ENCODE assay signal across 11 mouse cellular contexts in the genomic region with DNA sequence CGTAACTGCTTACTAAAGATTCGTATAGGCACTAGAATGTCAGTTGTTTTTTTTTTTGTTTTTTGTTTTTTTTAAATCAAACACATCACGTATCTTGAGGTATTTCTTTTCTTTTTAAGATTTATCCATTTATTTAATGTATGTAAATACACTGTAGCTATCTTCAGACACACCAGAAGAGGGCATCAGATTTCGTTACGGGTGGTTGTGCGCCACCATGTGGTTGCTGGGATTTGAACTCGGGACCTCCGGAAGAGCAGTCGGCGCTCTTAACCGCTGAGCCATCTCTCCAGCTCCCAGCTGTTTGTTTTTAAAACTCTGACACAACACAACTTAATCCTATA. TPM values are rescaled to one million over a fixed set of nuclear protein-coding genes. Genes with fewer than 3 reads are reported as not detected.
DNase-seq lines count a peak whose midpoint lies in the region; ATAC-seq and TF ChIP-seq lines count a peak whose summit lies in the region.
"Not testable (repeated sequence)": the region's sequence is repeated elsewhere in the genome, so short reads cannot be mapped to it uniquely, and the experiment has no call there.
"Had no signal": no experiment of that assay in that cellular context is flagged by ENCODE, and none has a peak within 500 bp of the region (broad histone marks: within the 10 kb centered on the region; RNA-seq: fewer than 3 reads in every experiment).

No protein-coding gene starts in this region.

- WGBS in embryonic facial prominence, embryonic 14.5 days, result 12% methylated on average over 11 of the region's 11 CpGs
- 11% methylated on average over 11 of the region's 11 CpGs for WGBS in heart, adult 2 months
- 14% methylated on average over 11 of the region's 11 CpGs for WGBS in hindbrain, embryonic 14.5 days
- 12% methylated on average over 11 of the region's 11 CpGs for WGBS in liver, embryonic 15.5 days (ENCODE audit: insufficient replicate concordance)
- WGBS in midbrain, embryonic 13.5 days, result 14% methylated on average over 11 of the region's 11 CpGs
- 9% methylated on average over 11 of the region's 11 CpGs for WGBS in spleen, adult 2 months

- TF ChIP-seq POLR2A in heart, adult 2 months (IDR thresholded peaks at IDR 0.05; ENCODE audit: insufficient read depth, low read depth, low read length); spleen, adult 2 months (IDR thresholded peaks at IDR 0.05; ENCODE audit: low read depth, low read length): not testable (repeated sequence)

- peak; percentile 84 for DNase-seq in 416B (ENCODE audit: low read depth)
- not testable (repeated sequence) for DNase-seq in embryonic facial prominence, embryonic 14.5 days (ENCODE audit: low spot score); heart, adult 2 months; hindbrain, embryonic 14.5 days (ENCODE audit: low spot score); layer of hippocampus, adult 2 months (ENCODE audit: low spot score in 2 of 2); spleen, adult 2 months (ENCODE audit: low read depth in 1 of 2, low spot score in 2 of 2)

- intact Hi-C loops in heart, adult 2 months (cut with DNase I), result not testable (repeated sequence)

- not testable (repeated sequence) for H3K27me3 ChIP-seq in embryonic facial prominence, embryonic 14.5 days (replicated peaks; ENCODE audit: control insufficient read depth, insufficient read depth, low read length); heart, adult 2 months (ENCODE audit: control insufficient read depth, insufficient read depth, low read length); spleen, adult 2 months (ENCODE audit: control insufficient read depth, insufficient read depth, low read length)
- H3K27me3 ChIP-seq in hindbrain, embryonic 14.5 days (ENCODE audit: control insufficient read depth, insufficient read depth, low read length), result peaks cover 33% of the 10 kb centered on the region
- H3K27me3 ChIP-seq in liver, embryonic 15.5 days, result peaks cover 65% of the 10 kb centered on the region
- H3K27me3 ChIP-seq in midbrain, embryonic 13.5 days, result peaks cover 42% of the 10 kb centered on the region

- peak overlapping the region; percentile 48 for H3K4me3 ChIP-seq in embryonic facial prominence, embryonic 14.5 days (ENCODE audit: low read depth, low read length)
- peak overlapping the region; percentile 46 for H3K4me3 ChIP-seq in heart, adult 2 months
- peak overlapping the region; percentile 36 for H3K4me3 ChIP-seq in hindbrain, embryonic 14.5 days (replicated peaks; ENCODE audit: low read length)
- H3K4me3 ChIP-seq in layer of hippocampus, adult 2 months, result peak overlapping the region; percentile 55
- H3K4me3 ChIP-seq in liver, embryonic 15.5 days (replicated peaks), result peak overlapping the region; percentile 53
- H3K4me3 ChIP-seq in midbrain, embryonic 13.5 days (replicated peaks), result peak overlapping the region; percentile 45
- peak overlapping the region; percentile 49 for H3K4me3 ChIP-seq in spleen, adult 2 months (ENCODE audit: extremely low read depth, insufficient read depth, insufficient read length)

- H3K4me1 ChIP-seq in embryonic facial prominence, embryonic 14.5 days (ENCODE audit: control insufficient read depth, insufficient read depth, low read length); heart, adult 2 months (ENCODE audit: control insufficient read depth, insufficient read depth, low read length); hindbrain, embryonic 14.5 days (replicated peaks; ENCODE audit: control insufficient read depth, insufficient read depth, low read length); midbrain, embryonic 13.5 days (replicated peaks): not testable (repeated sequence)
- H3K4me1 ChIP-seq in liver, embryonic 15.5 days (replicated peaks), result peaks cover 16% of the 10 kb centered on the region
- peaks cover 13% of the 10 kb centered on the region for H3K4me1 ChIP-seq in spleen, adult 2 months (ENCODE audit: control insufficient read depth, insufficient read depth, insufficient read length)

- not testable (repeated sequence) for H3K9me3 ChIP-seq in embryonic facial prominence, embryonic 14.5 days (ENCODE audit: control insufficient read depth, low read length); hindbrain, embryonic 14.5 days (ENCODE audit: control insufficient read depth, low read length); liver, embryonic 15.5 days (replicated peaks); midbrain, embryonic 13.5 days

- not testable (repeated sequence) for TF ChIP-seq EP300 in heart, adult 2 months (IDR thresholded peaks at IDR 0.05; ENCODE audit: insufficient read depth, low read depth, low read length)

- not testable (repeated sequence) for H3K79me2 ChIP-seq in heart, adult 2 months (replicated peaks; ENCODE audit: control insufficient read depth, insufficient read depth, low read length)

- H3K36me3 ChIP-seq in embryonic facial prominence, embryonic 14.5 days (ENCODE audit: control insufficient read depth, insufficient read depth, low read length); heart, adult 2 months (ENCODE audit: control insufficient read depth, insufficient read depth, low read length); hindbrain, embryonic 14.5 days (replicated peaks; ENCODE audit: control insufficient read depth, insufficient read depth); liver, embryonic 15.5 days (replicated peaks); midbrain, embryonic 13.5 days; spleen, adult 2 months (ENCODE audit: control insufficient read depth, insufficient read depth, low read length): not testable (repeated sequence)

- peak overlapping the region; percentile 92 for H3K4me2 ChIP-seq in embryonic facial prominence, embryonic 14.5 days (ENCODE audit: low read depth, low read length)
- peak overlapping the region; percentile 60 for H3K4me2 ChIP-seq in hindbrain, embryonic 14.5 days (replicated peaks)
- H3K4me2 ChIP-seq in liver, embryonic 15.5 days, result peak overlapping the region; percentile 76
- H3K4me2 ChIP-seq in midbrain, embryonic 13.5 days (replicated peaks), result peak overlapping the region; percentile 65

- ATAC-seq in embryonic facial prominence, embryonic 14.5 days (ENCODE audit: low read depth); hindbrain, embryonic 14.5 days (ENCODE audit: low FRiP score); liver, embryonic 15.5 days (ENCODE audit: insufficient read depth); midbrain, embryonic 13.5 days: not testable (repeated sequence)

- H3K9ac ChIP-seq in embryonic facial prominence, embryonic 14.5 days (ENCODE audit: low read depth, low read length), result peak overlapping the region; percentile 48; the same call in 1 of the 2 replicates
- H3K9ac ChIP-seq in heart, adult 2 months (ENCODE audit: low read depth, low read length), result peak overlapping the region; percentile 43; the same call in 1 of the 2 replicates
- not testable (repeated sequence) for H3K9ac ChIP-seq in hindbrain, embryonic 14.5 days; liver, embryonic 15.5 days
- H3K9ac ChIP-seq in midbrain, embryonic 13.5 days (replicated peaks), result 0 out of 2 replicates have a peak overlapping the region, but pooled peaks have one; percentile 23

- H3K27ac ChIP-seq in embryonic facial prominence, embryonic 14.5 days (replicated peaks; ENCODE audit: low read depth, low read length); heart, adult 2 months; hindbrain, embryonic 14.5 days; layer of hippocampus, adult 2 months; liver, embryonic 15.5 days (replicated peaks); midbrain, embryonic 13.5 days: not testable (repeated sequence)
- peak overlapping the region; percentile 50; the same call in 1 of the 2 replicates for H3K27ac ChIP-seq in spleen, adult 2 months (ENCODE audit: insufficient read depth, low read length)

- TF ChIP-seq CTCF in heart, adult 2 months (IDR thresholded peaks at IDR 0.05), result peak; percentile 57
- TF ChIP-seq CTCF in layer of hippocampus, adult 2 months (conservative IDR thresholded peaks at IDR 0.05), result peak; percentile 74
- not testable (repeated sequence) for TF ChIP-seq CTCF in spleen, adult 2 months (IDR thresholded peaks at IDR 0.05; ENCODE audit: extremely low read depth, insufficient read depth, insufficient read length, insufficient replicate concordance)

RNA-seq across cellular contexts. Expression of a gene that starts 0.3 kb away (rescaled TPM):
- 8.1 and 8.7 TPM in 2 replicates for polyA plus RNA-seq in embryonic facial prominence, embryonic 14.5 days (2014; fragmentation: Nextera tagmentation; extraction: Ambion mirVana)
- under 1 TPM; 0.09 to 0.13 TPM for total RNA-seq in heart, adult 2 months (2021)
- polyA plus RNA-seq in heart, adult 2 months (2012; rRNA removed), result 0.41 and 1.2 TPM in 2 replicates
- polyA plus RNA-seq in hindbrain, embryonic 14.5 days (2014; fragmentation: Nextera tagmentation; extraction: Ambion mirVana), result 0.86 and 1.2 TPM in 2 replicates
- under 1 TPM; 0.64 to 0.69 TPM for total RNA-seq in layer of hippocampus, adult 2 months (2021)
- polyA plus RNA-seq in liver, embryonic 15.5 days (2015; fragmentation: Nextera tagmentation; extraction: Ambion mirVana), result 0.22 and 0.32 TPM in 2 replicates
- polyA plus RNA-seq in midbrain, embryonic 13.5 days (2015; fragmentation: Nextera tagmentation; extraction: Ambion mirVana), result 0.44 and 0.86 TPM in 2 replicates
- 2.1 and 3.2 TPM in 2 replicates for polyA plus RNA-seq in spleen, adult 2 months (2012; rRNA removed)
- total RNA-seq: heart, postnatal 36 days had no signal

RNA-seq across cellular contexts. Expression of a gene that starts 8.9 kb away (rescaled TPM):
- 5.3 and 5.4 TPM in 2 replicates for polyA plus RNA-seq in embryonic facial prominence, embryonic 14.5 days (2014; fragmentation: Nextera tagmentation; extraction: Ambion mirVana)
- total RNA-seq in heart, adult 2 months (2021), result under 1 TPM; 0.20 to 0.57 TPM
- 0.35 and 0.50 TPM in 2 replicates for polyA plus RNA-seq in heart, adult 2 months (2012; rRNA removed)
- 9.8 and 13.5 TPM in 2 replicates for polyA plus RNA-seq in hindbrain, embryonic 14.5 days (2014; fragmentation: Nextera tagmentation; extraction: Ambion mirVana)
- 1 to 10 TPM; 7.3 to 8.3 TPM for total RNA-seq in layer of hippocampus, adult 2 months (2021)
- polyA plus RNA-seq in liver, embryonic 15.5 days (2015; fragmentation: Nextera tagmentation; extraction: Ambion mirVana), result 0.86 and 0.88 TPM in 2 replicates
- polyA plus RNA-seq in midbrain, embryonic 13.5 days (2015; fragmentation: Nextera tagmentation; extraction: Ambion mirVana), result 9.6 and 10.8 TPM in 2 replicates
- 0.26 and 0.51 TPM in 2 replicates for polyA plus RNA-seq in spleen, adult 2 months (2012; rRNA removed)

RNA-seq across cellular contexts. Expression of a gene that starts 23.7 kb away (rescaled TPM):
- polyA plus RNA-seq in embryonic facial prominence, embryonic 14.5 days (2014; fragmentation: Nextera tagmentation; extraction: Ambion mirVana), result 12.6 and 13.9 TPM in 2 replicates
- 1 to 10 TPM; 3.9 to 4.0 TPM for total RNA-seq in heart, adult 2 months (2021)
- 9.0 and 11.2 TPM in 2 replicates for polyA plus RNA-seq in heart, adult 2 months (2012; rRNA removed)
- polyA plus RNA-seq in hindbrain, embryonic 14.5 days (2014; fragmentation: Nextera tagmentation; extraction: Ambion mirVana), result 11.7 and 13.3 TPM in 2 replicates
- 10 to 100 TPM in 1 of 2 experiments, 1 to 10 TPM in 1; 7.9 to 11.1 TPM for total RNA-seq in layer of hippocampus, adult 2 months (2021)
- polyA plus RNA-seq in liver, embryonic 15.5 days (2015; fragmentation: Nextera tagmentation; extraction: Ambion mirVana), result 7.8 and 9.6 TPM in 2 replicates
- polyA plus RNA-seq in midbrain, embryonic 13.5 days (2015; fragmentation: Nextera tagmentation; extraction: Ambion mirVana), result 13.2 and 14.3 TPM in 2 replicates
- polyA plus RNA-seq in spleen, adult 2 months (2012; rRNA removed), result 1.9 and 2.3 TPM in 2 replicates

RNA-seq across cellular contexts. Expression of a gene that starts 40.2 kb away (rescaled TPM):
- 65.5 and 75.8 TPM in 2 replicates for polyA plus RNA-seq in embryonic facial prominence, embryonic 14.5 days (2014; fragmentation: Nextera tagmentation; extraction: Ambion mirVana)
- total RNA-seq in heart, adult 2 months (2021), result 10 to 100 TPM; 65.6 to 70.8 TPM
- polyA plus RNA-seq in heart, adult 2 months (2012; rRNA removed), result 123 and 126 TPM in 2 replicates
- 73.4 and 75.2 TPM in 2 replicates for polyA plus RNA-seq in hindbrain, embryonic 14.5 days (2014; fragmentation: Nextera tagmentation; extraction: Ambion mirVana)
- 10 to 100 TPM; 24.6 to 31.5 TPM for total RNA-seq in layer of hippocampus, adult 2 months (2021)
- 582 and 589 TPM in 2 replicates for polyA plus RNA-seq in liver, embryonic 15.5 days (2015; fragmentation: Nextera tagmentation; extraction: Ambion mirVana)
- polyA plus RNA-seq in midbrain, embryonic 13.5 days (2015; fragmentation: Nextera tagmentation; extraction: Ambion mirVana), result 59.8 and 65.4 TPM in 2 replicates
- polyA plus RNA-seq in spleen, adult 2 months (2012; rRNA removed), result 128 and 180 TPM in 2 replicates

RNA-seq across cellular contexts. Expression of a gene that starts 44.5 kb away (rescaled TPM):
- 0.14 and 0.97 TPM in 2 replicates for polyA plus RNA-seq in embryonic facial prominence, embryonic 14.5 days (2014; fragmentation: Nextera tagmentation; extraction: Ambion mirVana)
- total RNA-seq in heart, adult 2 months (2021), result not detected
- not detected in 2 replicates for polyA plus RNA-seq in heart, adult 2 months (2012; rRNA removed)
- polyA plus RNA-seq in hindbrain, embryonic 14.5 days (2014; fragmentation: Nextera tagmentation; extraction: Ambion mirVana), result not detected in 2 replicates
- not detected for total RNA-seq in layer of hippocampus, adult 2 months (2021)
- polyA plus RNA-seq in liver, embryonic 15.5 days (2015; fragmentation: Nextera tagmentation; extraction: Ambion mirVana), result not detected in 2 replicates
- 0.11 and 0.23 TPM in 2 replicates for polyA plus RNA-seq in midbrain, embryonic 13.5 days (2015; fragmentation: Nextera tagmentation; extraction: Ambion mirVana)
- polyA plus RNA-seq in spleen, adult 2 months (2012; rRNA removed), result not detected in 2 replicates
- total RNA-seq: gastrocnemius, postnatal 14 days; heart, postnatal 36 days; left cerebral cortex, adult 18-20 months had no signal
